Mouse (Mus musculus): ENCODE results near the gene Cct4.

DNA sequence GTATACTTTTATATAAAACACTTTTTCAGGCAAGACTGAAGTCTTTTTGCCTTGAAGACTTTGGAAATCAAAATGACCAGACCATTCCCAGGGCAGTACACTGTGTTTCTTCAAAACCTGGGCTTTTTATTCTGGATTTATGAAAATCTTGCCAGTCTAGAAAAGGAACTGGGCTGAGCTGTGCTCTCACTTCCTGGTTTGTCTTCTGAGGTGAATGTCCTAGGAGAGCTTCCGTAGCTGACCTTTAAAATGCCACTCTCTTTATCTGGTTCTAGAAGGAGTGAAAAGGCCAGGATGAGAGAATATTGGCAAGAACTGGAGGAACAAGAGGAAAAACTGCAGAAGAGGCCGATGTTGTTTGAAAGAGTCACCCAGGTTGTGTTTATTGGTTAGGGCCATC is 32.8 kb downstream of the Cct4 start:
- no peak for TF ChIP-seq CTCF (IDR thresholded peaks at IDR 0.05; ENCODE audit: low read depth)
- TF ChIP-seq EP300 (optimal IDR thresholded peaks at IDR 0.05), result no peak

Measured in stomach, postnatal 0 days (tissue).